Mouse (Mus musculus) heart, postnatal 36 days (tissue): ENCODE measurements around the gene Vac14. TPM values are rescaled to one million over a fixed set of nuclear protein-coding genes. Genes with fewer than 3 reads are reported as not detected.

Experiments used
- DNase-seq, 2 experiments: peaks; one replicate each; pipeline ENCODE4 v3.0.0; 2021 to 2022
- intact Hi-C: fragments of 180-260 bp; cut with DNase I; formaldehyde crosslinking; loops from one replicate; pipeline ENCODE4 v1.15.1; 2025
- total RNA-seq, 2 experiments: library from RNA; stranded (reverse); gene quantifications; 2 replicates each; pipeline ENCODE4 v1.2.3; 2021

Vac14 gene
- total RNA-seq, 2 experiments from 2014 or later: 14.7 to 16.8 TPM

DNA sequence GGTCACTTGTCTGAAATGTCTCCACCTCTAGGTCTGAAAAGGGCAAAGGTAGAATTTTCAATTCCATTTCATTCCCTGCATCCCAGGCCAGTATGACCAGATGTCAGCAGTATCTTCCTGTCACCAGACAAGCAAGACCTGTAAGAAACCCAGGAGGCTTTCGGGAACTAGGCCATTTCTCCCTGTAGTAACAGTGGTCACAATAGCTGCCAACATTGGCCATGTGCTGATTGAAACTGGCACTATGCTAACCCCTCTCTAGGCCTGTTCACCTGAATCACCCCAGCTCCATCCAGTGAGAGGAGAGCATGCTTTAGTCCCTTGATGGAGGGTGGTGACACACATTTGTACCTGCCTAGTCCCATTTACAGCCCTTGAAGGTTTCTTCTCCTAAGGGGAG lies 56.2 kb downstream of the Vac14 start:
- DNase-seq: no peak
- intact Hi-C loops: no loop called here

DNA sequence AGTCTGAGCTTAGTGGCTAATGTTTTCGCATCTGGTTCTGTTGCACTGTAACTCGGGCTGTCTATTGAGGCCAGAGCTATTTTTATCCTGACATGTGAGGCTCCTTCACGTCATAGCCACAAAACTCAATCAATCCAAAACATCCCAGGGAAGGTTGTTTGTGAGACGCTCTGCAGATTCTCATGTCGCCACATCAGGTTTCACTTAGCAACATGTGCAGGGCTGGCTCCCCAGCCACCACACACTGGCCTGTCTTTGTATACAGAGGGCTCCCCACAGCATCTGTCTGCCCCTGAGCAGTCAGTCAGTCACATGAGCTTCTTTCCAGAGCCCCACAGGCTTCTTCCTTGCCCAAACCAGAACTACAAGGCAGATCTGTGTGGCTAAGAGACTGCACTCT lies 58.3 kb downstream of the Vac14 start:
- intact Hi-C loops: no loop called here
- DNase-seq: peak; percentile 36 to 49

DNA sequence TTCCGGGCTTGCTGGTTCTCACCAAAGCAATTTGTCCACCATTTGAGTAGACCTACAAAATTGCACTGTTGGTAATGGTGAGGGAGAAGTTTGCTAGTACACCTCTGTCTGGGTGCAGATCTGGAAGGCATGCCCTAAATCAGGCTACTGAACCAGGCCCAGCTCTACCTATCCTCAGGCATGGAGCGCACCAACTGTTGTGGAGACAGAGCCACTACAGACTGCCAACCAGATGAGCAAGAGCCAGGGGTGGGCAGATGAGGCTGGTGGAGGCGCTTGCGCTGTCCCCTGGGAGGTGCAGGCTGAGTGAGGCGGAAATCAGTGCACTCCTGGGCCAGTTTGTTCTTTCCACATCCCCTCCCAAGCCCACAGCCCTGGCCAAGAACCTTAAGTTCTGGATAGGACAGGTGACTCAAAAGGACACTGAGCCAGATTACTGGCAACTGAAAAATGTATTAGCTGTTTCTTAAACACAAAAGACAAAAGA lies 58.8 kb downstream of the Vac14 start:
- no peak for DNase-seq
- intact Hi-C loops: no loop called here

DNA sequence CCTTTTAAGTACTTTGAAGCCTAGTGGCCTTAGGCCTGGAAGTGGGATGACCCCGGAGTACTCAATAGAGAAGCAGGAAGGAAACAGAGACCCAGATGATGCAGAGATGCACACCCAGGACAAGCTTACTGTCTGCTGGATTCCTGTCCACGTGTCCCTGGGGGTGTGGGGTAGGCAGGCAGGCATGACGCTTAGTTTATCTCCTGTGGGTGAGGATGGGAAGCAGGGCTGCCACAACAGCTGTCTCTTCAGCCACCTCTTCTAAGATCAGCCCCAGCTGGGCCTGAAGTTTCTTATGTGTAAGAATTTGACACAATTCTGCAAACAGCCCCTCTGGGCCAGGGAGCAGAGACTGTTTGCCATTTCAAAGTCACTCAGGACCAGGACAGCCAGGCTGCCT lies 60.6 kb downstream of the Vac14 start:
- intact Hi-C loops: no loop called here
- DNase-seq: no peak

DNA sequence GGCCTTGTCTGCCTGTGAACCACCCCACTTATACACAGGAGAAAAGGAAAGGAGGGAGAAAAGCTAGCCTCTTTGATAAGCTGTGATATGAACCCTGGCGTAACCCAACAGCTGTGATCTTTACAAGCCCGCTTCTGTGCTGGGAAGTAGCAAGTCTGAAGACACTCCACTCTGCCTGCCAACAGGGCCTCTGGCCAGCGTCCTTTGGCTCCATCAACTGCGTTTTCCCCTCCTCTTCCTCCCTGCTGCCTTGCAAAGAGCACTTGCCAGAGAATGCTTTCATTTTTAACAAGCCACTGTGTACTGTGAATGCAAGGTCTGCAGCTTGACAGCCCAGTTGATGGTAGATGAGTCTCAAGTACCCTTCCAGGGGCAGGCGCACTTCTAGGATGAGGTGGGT lies 69.3 kb downstream of the Vac14 start:
- DNase-seq: peak; percentile 82
- intact Hi-C loops: loop anchor here (2.0 to 5.0 kb wide), 2 partner anchors 17 to 40 kb away; no protein-coding TSS in a partner anchor

DNA sequence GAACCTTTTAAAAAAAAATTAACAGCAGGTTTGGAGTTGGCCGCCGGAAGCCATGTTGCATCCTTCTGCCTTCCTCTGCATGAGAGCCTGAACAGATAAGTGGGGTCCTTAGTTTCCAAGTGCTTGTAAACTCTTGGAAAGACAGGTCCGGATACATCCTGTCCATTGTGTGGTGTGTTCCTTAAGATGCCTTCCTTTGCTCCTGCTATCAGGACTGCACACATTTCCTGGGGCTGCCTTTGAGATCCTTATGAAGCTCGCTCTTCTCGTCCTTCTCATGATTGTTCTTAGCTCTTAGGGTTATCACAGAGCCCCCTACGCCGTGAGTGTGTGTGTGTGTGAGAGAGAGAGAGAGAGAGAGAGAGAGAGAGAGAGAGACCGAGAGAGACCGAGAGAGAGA lies 71.6 kb downstream of the Vac14 start:
- DNase-seq: no peak
- intact Hi-C loops: loop anchor here (2.0 to 5.0 kb wide), 2 partner anchors 19 to 43 kb away; no protein-coding TSS in a partner anchor

DNA sequence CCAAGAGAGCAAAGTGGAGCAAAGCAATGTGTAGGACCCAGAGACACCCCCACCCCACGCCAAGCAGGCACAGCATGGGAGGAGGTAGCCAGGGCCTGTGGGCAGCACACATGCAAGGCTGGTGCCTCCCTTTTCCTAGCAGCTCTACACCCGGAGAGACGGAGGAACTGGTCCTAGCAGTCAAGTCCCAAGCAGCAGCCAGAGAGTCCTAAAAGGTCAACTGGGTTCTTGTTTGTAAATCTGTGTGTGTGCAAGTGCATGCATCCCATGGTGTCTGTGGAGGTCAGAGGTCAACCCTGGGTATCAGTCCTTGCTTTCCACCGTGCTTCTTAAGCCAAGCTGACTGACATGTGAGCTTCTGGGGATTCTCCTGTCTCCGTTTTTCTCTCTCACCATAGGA lies 75.8 kb downstream of the Vac14 start:
- intact Hi-C loops: no loop called here
- no peak for DNase-seq

DNA sequence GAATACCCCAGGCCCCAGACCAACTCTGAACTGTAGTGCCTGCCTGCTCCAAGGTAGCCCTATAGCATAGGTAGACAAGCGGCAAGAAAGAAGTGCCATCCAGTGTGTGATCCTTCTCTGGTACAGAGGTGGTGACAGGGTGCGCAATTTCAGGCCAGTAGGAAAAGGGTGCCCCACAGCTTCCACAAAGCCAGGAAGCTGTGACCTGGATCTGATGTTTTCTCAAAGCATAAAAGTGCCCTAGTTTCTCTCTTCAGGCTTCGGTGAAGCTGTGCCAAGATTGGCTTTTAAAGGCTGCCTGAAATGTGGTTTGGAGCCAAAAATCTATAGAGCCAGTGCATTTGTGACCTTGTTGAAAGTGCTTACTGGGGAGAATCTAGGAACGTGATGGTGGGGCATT lies 76.4 kb downstream of the Vac14 start:
- intact Hi-C loops: no loop called here
- no peak for DNase-seq

DNA sequence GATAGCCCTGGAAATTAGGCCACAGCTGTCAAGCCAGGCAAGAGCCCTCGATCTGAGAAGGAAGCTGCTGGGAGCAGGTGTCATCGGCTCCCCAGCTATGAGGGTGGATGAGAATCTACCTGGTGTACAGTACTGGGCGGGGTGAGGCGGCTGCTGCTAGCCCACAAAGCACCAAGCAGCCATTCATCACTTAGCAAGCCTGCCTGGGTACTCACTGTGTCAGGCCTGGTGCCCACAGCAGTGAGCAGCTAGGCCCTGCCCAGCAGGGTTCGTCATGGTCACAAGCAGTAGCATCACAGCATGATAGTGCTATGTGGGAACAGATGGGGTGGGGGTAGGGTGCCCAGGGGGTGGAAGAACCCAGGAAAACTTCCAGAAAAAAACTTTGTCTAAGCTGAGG lies 77.0 kb downstream of the Vac14 start:
- intact Hi-C loops: no loop called here

DNA sequence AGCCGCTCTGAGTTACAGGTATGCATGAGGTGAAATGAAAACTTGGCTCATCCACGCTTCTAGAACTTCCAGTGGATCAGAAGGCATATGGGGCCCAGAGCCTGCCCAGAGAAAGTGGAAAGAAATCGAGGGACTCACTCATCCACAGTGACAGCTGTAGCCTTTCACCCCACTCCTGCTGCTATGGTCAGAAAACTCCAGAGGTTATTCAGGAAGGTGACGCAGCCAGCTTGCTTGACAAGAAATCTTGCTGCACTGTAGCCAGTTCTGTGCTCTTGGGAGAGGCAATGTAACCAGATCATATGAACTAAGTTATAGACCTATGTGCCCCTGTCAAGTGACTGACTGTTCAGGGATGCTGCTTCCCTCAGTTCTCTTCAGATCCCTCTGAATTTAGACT lies 77.7 kb downstream of the Vac14 start:
- intact Hi-C loops: no loop called here
- DNase-seq: no peak

More for the DNA sequence above, 77.0 kb downstream of the Vac14 start:
- no peak for DNase-seq

DNA sequence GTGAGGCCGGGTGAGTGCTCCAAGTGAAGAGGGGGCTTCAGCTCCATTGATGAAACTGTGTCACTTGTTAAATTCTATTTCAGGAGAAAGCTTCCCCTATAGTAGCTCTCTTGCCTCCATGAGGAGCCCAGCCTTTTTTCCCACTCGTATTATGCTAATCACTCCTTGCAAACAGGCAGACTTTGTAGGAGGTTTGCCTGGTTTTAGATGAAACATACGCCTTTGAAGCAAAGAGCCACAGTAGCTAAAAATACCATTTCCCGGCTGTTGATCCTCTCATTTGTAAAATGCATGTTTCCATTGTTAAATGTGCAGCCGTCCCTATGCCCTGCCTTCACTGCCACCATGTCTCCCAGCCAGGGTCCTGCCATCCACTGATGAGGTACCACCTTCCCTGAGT lies 79.2 kb downstream of the Vac14 start:
- intact Hi-C loops: no loop called here
- no peak for DNase-seq

DNA sequence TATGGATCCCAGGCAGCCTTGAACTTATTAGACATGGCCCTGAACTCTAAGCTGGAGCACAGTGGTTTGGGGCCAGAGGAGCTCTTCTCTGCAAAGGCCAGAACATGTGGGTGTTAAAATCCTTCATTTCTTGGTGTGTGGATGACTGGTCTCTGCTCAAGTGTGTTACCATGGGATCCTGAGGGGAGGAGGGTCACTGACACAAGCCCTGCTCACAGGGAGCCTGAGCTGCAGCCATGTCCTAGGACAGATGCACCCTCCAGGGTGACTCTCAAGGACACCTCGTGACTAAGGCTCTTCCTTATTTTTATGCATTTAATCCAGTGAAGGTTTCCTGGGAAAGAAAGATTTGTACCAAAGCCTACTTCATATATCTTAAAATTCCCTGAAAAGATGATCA lies 79.7 kb downstream of the Vac14 start:
- intact Hi-C loops: no loop called here
- DNase-seq: no peak

DNA sequence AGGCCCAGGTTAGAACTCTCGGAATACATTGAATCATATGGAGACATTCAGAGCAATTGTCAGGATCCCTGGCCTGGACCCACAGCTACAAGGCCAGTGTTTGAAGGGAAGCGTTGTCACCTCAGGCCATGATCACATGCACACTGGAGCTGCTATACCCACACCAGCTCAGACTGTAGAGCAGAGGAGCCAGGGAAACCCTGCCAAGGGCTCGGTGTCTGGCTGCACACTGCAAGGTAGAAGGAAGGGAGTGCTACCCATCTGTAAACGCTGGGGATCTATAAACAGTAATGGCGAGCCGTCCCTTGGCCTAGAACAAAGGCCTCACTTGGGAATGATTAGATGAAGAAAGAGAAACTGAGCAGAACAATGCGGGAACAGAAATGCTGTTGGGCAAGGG lies 81.1 kb downstream of the Vac14 start:
- intact Hi-C loops: no loop called here
- no peak for DNase-seq

DNA sequence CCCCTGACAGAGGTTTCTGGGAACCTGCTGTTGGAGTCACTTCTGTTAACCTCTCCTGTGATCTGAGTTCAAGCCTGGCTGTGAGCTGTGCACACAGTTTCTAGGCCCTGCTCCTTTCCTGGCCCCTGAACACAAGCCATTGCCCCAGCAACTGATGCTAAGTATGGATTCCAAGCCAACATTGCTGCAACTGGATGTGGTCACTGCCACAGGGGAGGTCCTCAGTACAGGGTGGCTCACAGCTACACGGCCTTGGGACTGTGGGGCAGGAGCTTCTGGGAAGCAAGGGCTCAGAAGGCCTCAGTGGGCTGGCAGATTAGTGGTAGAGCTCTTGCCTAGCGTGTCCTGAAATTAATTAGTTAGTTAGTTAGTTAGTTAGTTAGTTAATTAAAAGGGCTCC lies 82.2 kb downstream of the Vac14 start:
- intact Hi-C loops: no loop called here
- no peak for DNase-seq

DNA sequence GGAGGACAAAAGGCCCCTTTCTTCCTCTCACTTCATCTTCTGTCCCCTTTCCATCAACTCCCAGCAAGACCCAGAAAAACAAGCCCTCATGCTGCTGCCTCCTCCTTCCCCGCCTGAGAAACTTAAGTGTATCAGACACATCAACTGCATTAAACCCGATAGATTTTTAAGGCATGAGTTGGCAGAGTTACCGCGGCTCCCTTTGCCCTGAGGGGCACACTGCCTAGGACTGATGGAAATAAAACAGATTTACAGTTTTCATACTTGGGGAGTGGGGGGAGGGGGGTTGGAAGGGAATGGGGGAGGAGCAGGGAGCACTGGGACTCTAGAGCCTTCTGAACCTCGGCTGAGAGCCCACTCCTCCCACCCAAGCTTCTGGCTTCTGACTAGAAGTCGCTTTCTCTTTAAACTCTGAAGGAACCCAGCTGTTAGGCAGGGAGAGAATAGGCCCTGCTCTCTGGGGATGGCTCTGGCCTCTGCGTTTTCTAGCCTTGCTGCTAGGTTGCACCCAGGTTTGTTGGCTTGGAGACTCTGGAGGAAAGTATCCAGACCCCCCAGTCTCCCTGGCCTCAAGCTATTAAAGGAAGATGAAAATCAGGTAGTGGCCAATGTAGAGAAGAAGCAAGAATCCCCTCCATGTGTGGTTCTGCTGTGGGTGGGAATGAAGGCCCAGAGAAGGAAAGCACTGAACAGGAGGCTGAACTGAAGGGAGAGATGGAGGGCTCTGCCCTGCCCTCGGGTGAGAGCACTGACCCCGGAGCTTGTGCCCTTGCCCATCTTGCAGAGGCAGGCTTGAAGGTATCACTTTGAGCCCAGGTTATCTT lies 84.5 kb downstream of the Vac14 start:
- no peak for DNase-seq

DNA sequence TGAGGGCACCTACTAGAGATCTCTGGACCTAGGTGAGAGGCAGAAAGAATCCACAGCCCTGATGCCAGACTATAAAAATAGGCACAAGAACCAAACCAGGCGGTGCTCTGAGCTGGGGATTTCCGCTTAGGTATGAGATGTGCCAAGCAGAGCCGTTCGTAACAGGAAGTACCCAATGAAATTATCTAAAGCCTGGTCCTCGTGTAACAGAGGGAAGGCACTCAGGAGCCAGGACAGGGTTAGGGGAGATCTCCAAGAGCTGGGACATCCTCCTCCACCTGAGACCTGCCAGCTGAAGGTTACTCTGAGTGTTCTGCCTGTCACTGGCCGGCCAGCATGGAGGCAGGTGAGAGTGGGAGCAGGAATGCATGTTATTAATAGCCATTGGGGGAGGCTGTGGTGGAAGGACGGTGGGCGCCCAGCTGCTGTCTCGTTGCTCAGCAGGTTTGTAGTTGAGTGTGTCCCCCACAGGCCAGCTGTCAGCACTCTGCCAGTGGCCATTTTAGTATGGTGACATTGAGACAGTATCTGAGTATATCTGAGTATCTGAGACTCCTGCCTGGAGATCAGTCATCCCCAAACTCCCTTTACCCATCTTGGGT lies 85.2 kb downstream of the Vac14 start:
- intact Hi-C loops: no loop called here
- no peak for DNase-seq

More for the DNA sequence above, 84.5 kb downstream of the Vac14 start:
- intact Hi-C loops: no loop called here

DNA sequence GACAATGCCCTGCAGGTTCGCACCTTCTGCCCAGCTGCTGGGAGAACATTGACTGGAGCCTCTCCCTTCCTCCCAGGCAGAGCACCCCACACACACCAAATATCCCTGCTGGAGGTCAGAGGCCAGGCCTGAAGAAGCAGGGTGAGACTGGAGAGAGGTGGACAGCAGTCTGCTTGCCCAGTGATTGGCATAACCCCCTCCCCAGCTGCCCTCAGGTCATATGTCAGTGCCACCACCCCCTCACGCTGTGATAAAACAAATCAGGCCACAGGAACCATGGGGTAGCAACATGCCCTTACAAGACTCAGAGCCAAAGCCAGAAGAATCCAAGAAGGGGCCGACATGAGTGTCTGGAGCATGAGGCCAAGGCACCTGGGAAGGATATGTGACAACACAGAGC lies 85.7 kb downstream of the Vac14 start:
- intact Hi-C loops: no loop called here
- no peak for DNase-seq

DNA sequence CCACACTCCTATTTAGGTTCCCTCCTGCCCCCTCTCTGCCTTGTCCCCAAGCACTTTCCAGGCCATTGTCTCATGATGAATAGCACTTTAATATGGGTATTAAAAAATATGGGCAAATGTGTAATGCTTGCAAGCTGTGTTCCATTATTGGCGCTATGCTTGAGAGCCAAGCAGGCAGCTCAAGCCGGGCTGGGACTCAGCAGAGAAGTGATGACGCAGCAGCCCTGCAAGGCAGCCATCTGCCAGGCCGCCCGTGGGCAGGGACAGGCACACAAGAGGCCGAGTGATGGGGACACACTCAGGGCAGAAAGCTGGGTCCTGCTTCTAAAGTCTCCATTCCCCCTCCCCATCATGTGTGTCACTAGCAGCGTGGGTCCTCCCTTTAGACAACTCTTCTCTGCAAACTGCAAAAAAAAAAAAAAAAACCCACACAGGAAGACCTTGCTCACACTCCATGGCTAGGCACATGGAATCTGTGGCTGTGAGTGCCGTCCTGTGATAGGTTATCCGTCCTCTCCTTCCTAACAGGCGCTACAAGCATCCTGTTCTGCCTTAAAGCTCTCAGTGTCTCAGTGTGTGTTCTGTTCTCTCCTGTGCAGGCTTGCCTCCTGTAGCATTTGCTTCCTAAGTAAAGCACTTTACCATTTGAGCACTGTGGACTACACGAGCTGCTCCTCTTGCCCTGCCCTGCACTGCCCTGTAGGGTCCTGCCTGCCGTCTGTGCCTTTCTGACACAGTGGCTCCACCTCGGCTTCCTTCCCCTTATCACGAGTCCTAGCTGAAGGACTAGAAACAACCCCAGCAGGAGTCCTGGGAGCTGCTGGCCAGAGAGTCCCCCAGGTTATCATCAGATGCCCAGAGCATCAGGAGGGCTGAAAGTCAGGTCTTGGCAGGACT lies 87.3 kb downstream of the Vac14 start:
- intact Hi-C loops: no loop called here
- DNase-seq: no peak

DNA sequence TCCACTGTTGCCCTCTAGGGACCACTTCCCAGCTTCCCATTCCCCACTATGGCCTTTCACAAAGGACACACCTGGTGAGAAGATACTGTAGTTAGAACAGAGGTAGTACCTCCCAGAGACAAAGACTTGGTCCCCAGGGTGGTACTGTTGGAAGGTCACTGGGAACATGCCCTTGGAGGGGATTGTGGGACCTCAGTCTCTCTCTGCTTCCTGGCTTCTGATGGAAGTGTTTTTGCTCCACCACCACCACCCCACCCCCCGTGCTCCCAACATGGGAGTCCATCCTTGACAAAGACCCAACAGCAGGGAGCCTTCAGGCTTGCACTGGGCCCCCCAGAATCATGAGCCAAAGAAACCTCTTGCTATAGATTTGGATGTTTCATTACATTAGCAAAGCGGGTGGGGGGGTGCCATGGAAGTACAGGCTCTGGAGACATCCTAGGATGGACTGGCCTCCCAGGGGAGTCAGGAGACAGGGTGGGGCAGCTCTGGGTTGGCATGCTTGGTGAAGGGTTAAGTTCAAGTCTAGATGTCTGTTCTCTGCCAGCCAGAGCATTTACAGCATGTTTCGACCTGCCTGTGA lies 88.0 kb downstream of the Vac14 start:
- intact Hi-C loops: no loop called here

DNA sequence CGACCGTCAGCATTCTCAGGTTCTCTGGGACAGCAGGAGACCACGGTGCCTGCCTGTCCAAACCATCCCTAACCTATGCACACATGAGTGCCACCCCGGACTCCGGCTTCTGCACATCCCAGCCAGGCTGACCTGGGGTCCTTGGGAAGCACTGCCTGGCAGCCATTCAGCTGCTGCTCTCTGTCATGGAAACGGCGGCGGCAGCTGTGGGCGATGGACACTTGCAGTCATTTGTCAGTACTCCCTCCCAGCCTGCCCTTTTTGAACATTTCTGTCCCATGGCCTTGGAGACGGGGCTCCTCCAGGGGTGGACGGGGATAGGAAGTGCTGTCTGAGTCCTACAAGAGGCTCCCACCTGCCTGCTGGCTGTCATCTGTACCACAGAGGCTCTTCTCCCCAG lies 90.0 kb downstream of the Vac14 start:
- no peak for DNase-seq
- intact Hi-C loops: no loop called here

More for the DNA sequence above, 88.0 kb downstream of the Vac14 start:
- no peak for DNase-seq

DNA sequence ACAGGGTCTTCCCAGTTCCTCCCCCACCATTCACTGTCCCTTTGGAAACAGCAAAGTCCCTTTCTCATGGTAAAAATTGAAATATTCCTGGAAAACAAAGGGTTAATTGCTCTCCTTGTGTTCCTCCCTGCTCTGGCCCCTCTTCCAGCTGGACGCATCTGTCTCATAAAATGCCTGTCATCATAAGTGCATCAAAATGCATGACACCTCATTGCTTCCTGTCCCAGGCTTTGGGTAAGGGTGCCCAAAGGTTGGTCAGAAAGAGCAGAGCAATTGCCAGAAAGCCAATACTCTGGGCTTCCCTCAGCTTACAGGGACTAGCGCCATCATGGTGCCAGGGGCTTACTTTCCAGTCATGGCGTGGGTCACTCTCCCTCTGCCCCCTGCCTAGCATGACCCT lies 92.2 kb downstream of the Vac14 start:
- no peak for DNase-seq
- intact Hi-C loops: no loop called here
